Mouse (Mus musculus) heart, postnatal 0 days (tissue): Measurements from ENCODE around the gene Cacna2d2.

Experiments used
- CTCF ChIP-seq: IDR thresholded peaks from 2 replicates; pipeline ENCODE4 v1.5.1; 2016; ENCODE audit warnings: antibody characterized with exemption, control low read depth, low read depth
- EP300 ChIP-seq: IDR thresholded peaks from 2 replicates; pipeline ENCODE4 v1.6.1; 2016; ENCODE audit warnings: antibody characterized with exemption, low read depth

GRCm38 (mm10) chr9:107434851-107435250 lies 35.4 kb downstream of the Cacna2d2 start:
- TF ChIP-seq CTCF (no peak), EP300 (no peak)
